Mouse (Mus musculus) intestine, embryonic 14.5 days (tissue): ENCODE measurements at regions not wholly inside any gene's neighbourhood (a gene's known extent, or its start where the extent isn't known, plus 50 kb on each side); places are given as distances from the start of the nearest gene placed in this dataset.

Experiments used
- ATAC-seq: fragments of 200-750 bp; cut with Nextera tagmentation; replicated peaks from 2 replicates; pipeline ENCODE4 v1.8.0; 2017; ENCODE audit warnings: low read depth, moderate number of reproducible peaks, moderate TSS enrichment, moderate library complexity; ENCODE audit not compliant: low FRiP score, low TSS enrichment
- DNase-seq: peaks from one replicate; pipeline ENCODE4 v3.0.0-alpha.2; 2018; ENCODE audit warnings: low spot score
- H3K27ac ChIP-seq: fragments of 300-500 bp; sonication (generic); 2 replicates; pipeline ENCODE4 v1.5.1; 2014; ENCODE audit warnings: low read depth, mild to moderate bottlenecking, control low read depth
- H3K27me3 ChIP-seq: fragments of 300-500 bp; sonication (generic); replicated peaks from 2 replicates; pipeline ENCODE4 v1.6.1; 2014; ENCODE audit warnings: low read length, control low read depth; ENCODE audit not compliant: control insufficient read depth, insufficient read depth
- H3K36me3 ChIP-seq: fragments of 300-500 bp; sonication (generic); 2 replicates; pipeline ENCODE4 v1.6.1; 2014; ENCODE audit warnings: low read length, control low read depth; ENCODE audit not compliant: control insufficient read depth, insufficient read depth
- H3K4me1 ChIP-seq: fragments of 300-500 bp; sonication (generic); replicated peaks from 2 replicates; pipeline ENCODE4 v1.6.1; 2014; ENCODE audit warnings: low read length, control low read depth, mixed read lengths; ENCODE audit not compliant: control insufficient read depth, insufficient read depth
- H3K4me2 ChIP-seq: fragments of 300-500 bp; sonication (generic); 2 replicates; pipeline ENCODE4 v1.6.1; 2014; ENCODE audit warnings: low read length
- H3K4me3 ChIP-seq: fragments of 300-500 bp; sonication (generic); 2 replicates; pipeline ENCODE4 v1.5.1; 2014; ENCODE audit warnings: low read depth, low read length, control low read depth, mixed read lengths
- H3K9ac ChIP-seq: fragments of 300-500 bp; sonication (generic); 2 replicates; pipeline ENCODE4 v1.6.1; 2014; ENCODE audit warnings: mild to moderate bottlenecking, low read length
- H3K9me3 ChIP-seq: fragments of 300-500 bp; sonication (generic); 2 replicates; pipeline ENCODE4 v1.6.1; 2016; ENCODE audit warnings: low read length, control low read depth; ENCODE audit not compliant: control insufficient read depth
- WGBS: fragments of 180-500 bp; shearing (Covaris S2); extraction: QIAGEN DNeasy Blood & Tissue Kit; methylation state at CpG from one replicate; pipeline ENCODE4 v1.1.7; 2014; 5-methylcytosine and 5-hydroxymethylcytosine counted together

- Histone ChIP-seq H3K27ac (no peak overlapping the region), H3K4me1 (no peaks in the 10 kb centered on the region), H3K9ac (no peak overlapping the region), H3K4me2 (no peak overlapping the region), H3K36me3 (no peaks in the 10 kb centered on the region), H3K9me3 (no peaks in the 10 kb centered on the region), H3K4me3 (no peak overlapping the region), H3K27me3 (no peaks in the 10 kb centered on the region)
- WGBS = 74% methylated on average over 2 of the region's 2 CpGs
- ATAC-seq = no peak
- no peak for DNase-seq
Measured at GRCm38 (mm10) chr11:45750249-45750648, 101.6 kb upstream of the Clint1 start.

GRCm38 (mm10) chr11:45752237-45752636, 99.6 kb upstream of the Clint1 start:
- no peak overlapping the region for H3K27ac ChIP-seq
- no peaks in the 10 kb centered on the region for H3K36me3 ChIP-seq
- no peaks in the 10 kb centered on the region for H3K27me3 ChIP-seq
- no peak overlapping the region for H3K9ac ChIP-seq
- 45% methylated on average over 1 of the region's 1 CpGs for WGBS
- DNase-seq (peak; percentile 53), ATAC-seq (peak; percentile 62; the same call in 1 of the 2 replicates)
- H3K4me3 ChIP-seq = no peak overlapping the region
- no peaks in the 10 kb centered on the region for H3K9me3 ChIP-seq
- no peaks in the 10 kb centered on the region for H3K4me1 ChIP-seq
- no peak overlapping the region for H3K4me2 ChIP-seq

GRCm38 (mm10) chr11:45752791-45753190, 99.1 kb upstream of the Clint1 start:
- no peak overlapping the region for H3K4me2 ChIP-seq
- no peak overlapping the region for H3K27ac ChIP-seq
- H3K4me3 ChIP-seq = no peak overlapping the region
- 70% methylated on average over 2 of the region's 2 CpGs for WGBS
- H3K9me3 ChIP-seq = no peaks in the 10 kb centered on the region
- no peak for ATAC-seq
- H3K4me1 ChIP-seq = no peaks in the 10 kb centered on the region
- no peak overlapping the region for H3K9ac ChIP-seq
- H3K27me3 ChIP-seq = no peaks in the 10 kb centered on the region
- no peaks in the 10 kb centered on the region for H3K36me3 ChIP-seq
- no peak for DNase-seq

- Histone ChIP-seq H3K36me3 (no peaks in the 10 kb centered on the region), H3K4me2 (no peak overlapping the region), H3K9me3 (no peaks in the 10 kb centered on the region), H3K27me3 (no peaks in the 10 kb centered on the region), H3K4me3 (no peak overlapping the region), H3K27ac (no peak overlapping the region), H3K4me1 (no peaks in the 10 kb centered on the region), H3K9ac (no peak overlapping the region)
- no peak for ATAC-seq
- no peak for DNase-seq
- 76% methylated on average over 4 of the region's 4 CpGs for WGBS
Measured at GRCm38 (mm10) chr11:45767081-45767480, 84.8 kb upstream of the Clint1 start.

- Histone ChIP-seq H3K9me3 (no peaks in the 10 kb centered on the region), H3K27ac (no peak overlapping the region), H3K9ac (no peak overlapping the region), H3K27me3 (no peaks in the 10 kb centered on the region), H3K36me3 (no peaks in the 10 kb centered on the region), H3K4me3 (no peak overlapping the region), H3K4me2 (no peak overlapping the region), H3K4me1 (no peaks in the 10 kb centered on the region)
- WGBS = 78% methylated on average over 4 of the region's 4 CpGs
- no peak for ATAC-seq
- no peak for DNase-seq
Measured at GRCm38 (mm10) chr11:45782435-45782834, 69.4 kb upstream of the Clint1 start.

- H3K4me1 ChIP-seq = no peaks in the 10 kb centered on the region
- no peaks in the 10 kb centered on the region for H3K36me3 ChIP-seq
- no peak overlapping the region for H3K4me2 ChIP-seq
- H3K9me3 ChIP-seq = no peaks in the 10 kb centered on the region
- no peak overlapping the region for H3K9ac ChIP-seq
- no peak overlapping the region for H3K4me3 ChIP-seq
- H3K27ac ChIP-seq = no peak overlapping the region
- DNase-seq (no peak), ATAC-seq (no peak)
- WGBS = 90% methylated on average over 9 of the region's 9 CpGs
- H3K27me3 ChIP-seq = no peaks in the 10 kb centered on the region
Measured at GRCm38 (mm10) chr11:45785806-45786205, 66.0 kb upstream of the Clint1 start.

- ATAC-seq = no peak
Measured at GRCm38 (mm10) chr11:45787408-45787807, 64.4 kb upstream of the Clint1 start.

GRCm38 (mm10) chr11:45789886-45790285, 62.0 kb upstream of the Clint1 start:
- 68% methylated on average over 3 of the region's 3 CpGs for WGBS
- DNase-seq (no peak), ATAC-seq (no peak)
- no peaks in the 10 kb centered on the region for H3K4me1 ChIP-seq
- no peak overlapping the region for H3K4me3 ChIP-seq
- no peak overlapping the region for H3K27ac ChIP-seq
- no peaks in the 10 kb centered on the region for H3K9me3 ChIP-seq
- H3K36me3 ChIP-seq = no peaks in the 10 kb centered on the region
- no peaks in the 10 kb centered on the region for H3K27me3 ChIP-seq
- H3K4me2 ChIP-seq = no peak overlapping the region
- H3K9ac ChIP-seq = no peak overlapping the region

More at GRCm38 (mm10) chr11:45787408-45787807, 64.4 kb upstream of the Clint1 start:
- H3K36me3 ChIP-seq = no peaks in the 10 kb centered on the region
- no peak overlapping the region for H3K4me3 ChIP-seq
- no peaks in the 10 kb centered on the region for H3K4me1 ChIP-seq
- no peak overlapping the region for H3K27ac ChIP-seq
- no peak for DNase-seq
- no peaks in the 10 kb centered on the region for H3K9me3 ChIP-seq
- no peak overlapping the region for H3K4me2 ChIP-seq
- 85% methylated on average over 5 of the region's 5 CpGs for WGBS
- no peak overlapping the region for H3K9ac ChIP-seq
- no peaks in the 10 kb centered on the region for H3K27me3 ChIP-seq

- no peak overlapping the region for H3K9ac ChIP-seq
- H3K4me2 ChIP-seq = no peak overlapping the region
- H3K36me3 ChIP-seq = no peaks in the 10 kb centered on the region
- 74% methylated on average over 8 of the region's 8 CpGs for WGBS
- H3K4me1 ChIP-seq = no peaks in the 10 kb centered on the region
- ATAC-seq = no peak
- no peak for DNase-seq
- no peaks in the 10 kb centered on the region for H3K9me3 ChIP-seq
- no peaks in the 10 kb centered on the region for H3K27me3 ChIP-seq
- H3K27ac ChIP-seq = no peak overlapping the region
- no peak overlapping the region for H3K4me3 ChIP-seq
Measured at GRCm38 (mm10) chr11:45790504-45790903, 61.3 kb upstream of the Clint1 start.
